Mouse (Mus musculus) megakaryocyte-erythroid progenitor cell, adult 5-6 weeks (primary cell): ENCODE results near the gene Fam183b. TPM values are rescaled to one million over a fixed set of nuclear protein-coding genes. Genes with fewer than 3 reads are reported as not detected.
"Not testable (repeated sequence)": the region's sequence is repeated elsewhere in the genome, so short reads cannot be mapped to it uniquely, and the experiment has no call there.

Source experiments
- ATAC-seq: replicated peaks from 2 replicates; pipeline ENCODE4 v1.8.0; 2016; ENCODE audit warnings: mild to moderate bottlenecking, inconsistent platforms; ENCODE audit not compliant: severe bottlenecking, poor library complexity, low FRiP score, low TSS enrichment
- total RNA-seq, 2 experiments: library from RNA; stranded (forward) in 1 of 2; stranded (reverse) in 1 of 2; fragments of 200-1000, 215-1000 nt in 1 of 2; fragments of >200 nt in 1 of 2; fragmentation: Nextera tagmentation in 1 of 2; gene quantifications; 2 replicates each; pipeline ENCODE4 v1.2.3; 2014 to 2017

Fam183b gene
- total RNA-seq, 2 experiments from 2014 or later = not detected

GRCm38 (mm10) chr11:58784182-58784581 is 17.6 kb downstream of the Fam183b start:
- ATAC-seq = no peak

GRCm38 (mm10) chr11:58782480-58783089 is 19.2 kb downstream of the Fam183b start, which contains the start of gene Olfr314:
Olfr314 (plus strand) TSS chr11:58782952.
- ATAC-seq = no peak

GRCm38 (mm10) chr11:58772888-58773287 is 28.9 kb downstream of the Fam183b start, which contains the start of gene Olfr315:
Olfr315 (plus strand) TSS chr11:58773188.
- ATAC-seq = no peak

- no peak for ATAC-seq
These were observed 49.3 kb downstream of the Fam183b start, which contains the start of gene Olfr316 for GRCm38 (mm10) chr11:58752434-58752833. Olfr316 (plus strand) TSS chr11:58752734.

GRCm38 (mm10) chr11:58751096-58751495 is 50.7 kb downstream of the Fam183b start:
- not testable (repeated sequence) for ATAC-seq

Other genes with a start within 250 kb of the Fam183b start
- gene Olfr328, start 246.3 kb downstream of the Fam183b start, total RNA-seq (2014; fragmentation: Nextera tagmentation) = not detected in 2 replicates
- not detected in 2 replicates for gene Olfr328, start 246.3 kb downstream of the Fam183b start, total RNA-seq (2017)
- gene Olfr224, start 231.4 kb downstream of the Fam183b start, total RNA-seq (2014; fragmentation: Nextera tagmentation) = not detected in 2 replicates
- not detected in 2 replicates for gene Olfr224, start 231.4 kb downstream of the Fam183b start, total RNA-seq (2017)
- not detected in 2 replicates for gene Olfr325, start 224.2 kb downstream of the Fam183b start, total RNA-seq (2014; fragmentation: Nextera tagmentation)
- not detected in 2 replicates for gene Olfr325, start 224.2 kb downstream of the Fam183b start, total RNA-seq (2017)
- gene Olfr324, start 206.8 kb downstream of the Fam183b start, total RNA-seq (2014; fragmentation: Nextera tagmentation) = not detected in 2 replicates
- not detected in 2 replicates for gene Olfr324, start 206.8 kb downstream of the Fam183b start, total RNA-seq (2017)
- not detected in 2 replicates for gene 2210407C18Rik, start 185.9 kb downstream of the Fam183b start, total RNA-seq (2014; fragmentation: Nextera tagmentation)
- gene 2210407C18Rik, start 185.9 kb downstream of the Fam183b start, total RNA-seq (2017) = not detected in 2 replicates
- gene Olfr323, start 171.5 kb downstream of the Fam183b start, total RNA-seq (2014; fragmentation: Nextera tagmentation) = not detected in 2 replicates
- gene Olfr323, start 171.5 kb downstream of the Fam183b start, total RNA-seq (2017) = not detected in 2 replicates
- gene Trim58, start 161.5 kb downstream of the Fam183b start, total RNA-seq (2014; fragmentation: Nextera tagmentation) = 10.9 and 13.2 TPM in 2 replicates
- 5.3 and 8.0 TPM in 2 replicates for gene Trim58, start 161.5 kb downstream of the Fam183b start, total RNA-seq (2017)
- not detected in 2 replicates for gene Olfr322, start 143.2 kb downstream of the Fam183b start, total RNA-seq (2014; fragmentation: Nextera tagmentation)
- gene Olfr322, start 143.2 kb downstream of the Fam183b start, total RNA-seq (2017) = 0.15 TPM in 1 of 2 replicates, not detected in the other
- gene Olfr320, start 120.9 kb downstream of the Fam183b start, total RNA-seq (2014; fragmentation: Nextera tagmentation) = not detected in 2 replicates
- gene Olfr320, start 120.9 kb downstream of the Fam183b start, total RNA-seq (2017) = not detected in 2 replicates
- not detected in 2 replicates for gene Olfr319, start 102.8 kb downstream of the Fam183b start, total RNA-seq (2014; fragmentation: Nextera tagmentation)
- not detected in 2 replicates for gene Olfr319, start 102.8 kb downstream of the Fam183b start, total RNA-seq (2017)
- not detected in 2 replicates for gene Olfr318, start 77.9 kb downstream of the Fam183b start, total RNA-seq (2014; fragmentation: Nextera tagmentation)
- not detected in 2 replicates for gene Olfr318, start 77.9 kb downstream of the Fam183b start, total RNA-seq (2017)
- not detected in 2 replicates for gene Olfr317, start 62.7 kb downstream of the Fam183b start, total RNA-seq (2014; fragmentation: Nextera tagmentation)
- not detected in 2 replicates for gene Olfr317, start 62.7 kb downstream of the Fam183b start, total RNA-seq (2017)
- not detected in 2 replicates for gene Olfr316, start 49.2 kb downstream of the Fam183b start, total RNA-seq (2014; fragmentation: Nextera tagmentation)
- gene Olfr316, start 49.2 kb downstream of the Fam183b start, total RNA-seq (2017) = not detected in 2 replicates
- gene Olfr315, start 28.8 kb downstream of the Fam183b start, total RNA-seq (2014; fragmentation: Nextera tagmentation) = not detected in 2 replicates
- not detected in 2 replicates for gene Olfr315, start 28.8 kb downstream of the Fam183b start, total RNA-seq (2017)
- gene Olfr314, start 19.0 kb downstream of the Fam183b start, total RNA-seq (2014; fragmentation: Nextera tagmentation) = not detected in 2 replicates
- gene Olfr314, start 19.0 kb downstream of the Fam183b start, total RNA-seq (2017) = not detected in 2 replicates
- gene Olfr313, start 13.0 kb upstream of the Fam183b start, total RNA-seq (2014; fragmentation: Nextera tagmentation) = not detected in 2 replicates
- gene Olfr313, start 13.0 kb upstream of the Fam183b start, total RNA-seq (2017) = not detected in 2 replicates
- gene Olfr312, start 27.3 kb upstream of the Fam183b start, total RNA-seq (2014; fragmentation: Nextera tagmentation) = not detected in 2 replicates
- not detected in 2 replicates for gene Olfr312, start 27.3 kb upstream of the Fam183b start, total RNA-seq (2017)
- gene Olfr311, start 37.3 kb upstream of the Fam183b start, total RNA-seq (2014; fragmentation: Nextera tagmentation) = not detected in 2 replicates
- gene Olfr311, start 37.3 kb upstream of the Fam183b start, total RNA-seq (2017) = not detected in 2 replicates
- gene Gm12258, start 45.2 kb upstream of the Fam183b start, total RNA-seq (2014; fragmentation: Nextera tagmentation) = 3.4 and 6.6 TPM in 2 replicates
- 0.75 and 7.4 TPM in 2 replicates for gene Gm12258, start 45.2 kb upstream of the Fam183b start, total RNA-seq (2017)
- 4.5 and 7.1 TPM in 2 replicates for gene 2810021J22Rik, start 65.3 kb upstream of the Fam183b start, total RNA-seq (2014; fragmentation: Nextera tagmentation)
- gene 2810021J22Rik, start 65.3 kb upstream of the Fam183b start, total RNA-seq (2017) = 3.5 and 4.9 TPM in 2 replicates
- gene Zfp39, start 102.3 kb upstream of the Fam183b start, total RNA-seq (2014; fragmentation: Nextera tagmentation) = 19.2 and 24.5 TPM in 2 replicates
- gene Zfp39, start 102.3 kb upstream of the Fam183b start, total RNA-seq (2017) = 18.3 and 20.5 TPM in 2 replicates
- gene Btnl10, start 115.9 kb upstream of the Fam183b start, total RNA-seq (2014; fragmentation: Nextera tagmentation) = 34.1 and 34.2 TPM in 2 replicates
- 11.5 and 18.8 TPM in 2 replicates for gene Btnl10, start 115.9 kb upstream of the Fam183b start, total RNA-seq (2017)
- 115 and 146 TPM in 2 replicates for gene Rnf187, start 137.0 kb upstream of the Fam183b start, total RNA-seq (2014; fragmentation: Nextera tagmentation)
- gene Rnf187, start 137.0 kb upstream of the Fam183b start, total RNA-seq (2017) = 101 and 108 TPM in 2 replicates
- gene Hist3h2ba, start 147.0 kb upstream of the Fam183b start, total RNA-seq (2014; fragmentation: Nextera tagmentation) = 21.1 and 27.6 TPM in 2 replicates
- gene Hist3h2ba, start 147.0 kb upstream of the Fam183b start, total RNA-seq (2017) = 6.3 and 6.5 TPM in 2 replicates
- gene Hist3h2a, start 152.7 kb upstream of the Fam183b start, total RNA-seq (2014; fragmentation: Nextera tagmentation) = 29.7 and 39.9 TPM in 2 replicates
- 238 and 296 TPM in 2 replicates for gene Hist3h2a, start 152.7 kb upstream of the Fam183b start, total RNA-seq (2017)
- not detected in 2 replicates for gene Trim17, start 152.7 kb upstream of the Fam183b start, total RNA-seq (2014; fragmentation: Nextera tagmentation)
- not detected in 2 replicates for gene Trim17, start 152.7 kb upstream of the Fam183b start, total RNA-seq (2017)
- gene Trim11, start 176.1 kb upstream of the Fam183b start, total RNA-seq (2014; fragmentation: Nextera tagmentation) = 22.7 and 28.2 TPM in 2 replicates
- 13.9 and 19.2 TPM in 2 replicates for gene Trim11, start 176.1 kb upstream of the Fam183b start, total RNA-seq (2017)